Mouse (Mus musculus): ENCODE results near the gene Mmp15.
"Not testable (repeated sequence)": the region's sequence is repeated elsewhere in the genome, so short reads cannot be mapped to it uniquely, and the experiment has no call there.

The Mmp15 gene

GRCm38 (mm10) chr8:95378928-95379327 lies 26.9 kb downstream of the Mmp15 start:
- not testable (repeated sequence) for DNase-seq

- no peak for DNase-seq
These were observed 28.9 kb downstream of the Mmp15 start for GRCm38 (mm10) chr8:95380953-95381352.

GRCm38 (mm10) chr8:95381595-95381994 lies 29.5 kb downstream of the Mmp15 start:
- no peak for DNase-seq

- DNase-seq = no peak
These were observed 32.4 kb downstream of the Mmp15 start for GRCm38 (mm10) chr8:95384501-95384900.

GRCm38 (mm10) chr8:95386037-95386436 lies 34.0 kb downstream of the Mmp15 start:
- no peak for DNase-seq

- DNase-seq = no peak
These were observed 35.2 kb downstream of the Mmp15 start for GRCm38 (mm10) chr8:95387221-95387620.

GRCm38 (mm10) chr8:95387936-95388335 lies 35.9 kb downstream of the Mmp15 start:
- DNase-seq = no peak

GRCm38 (mm10) chr8:95390312-95390711 lies 38.2 kb downstream of the Mmp15 start:
- DNase-seq = no peak

GRCm38 (mm10) chr8:95391101-95391500 lies 39.0 kb downstream of the Mmp15 start:
- DNase-seq = no peak

GRCm38 (mm10) chr8:95392604-95393003 lies 40.5 kb downstream of the Mmp15 start:
- no peak for DNase-seq

- DNase-seq = no peak
These were observed 43.3 kb downstream of the Mmp15 start for GRCm38 (mm10) chr8:95395186-95395918.

- no peak for DNase-seq
These were observed 44.7 kb downstream of the Mmp15 start for GRCm38 (mm10) chr8:95396752-95397151.

GRCm38 (mm10) chr8:95397201-95397600 lies 45.1 kb downstream of the Mmp15 start:
- DNase-seq = no peak

- no peak for DNase-seq
These were observed 47.1 kb downstream of the Mmp15 start for GRCm38 (mm10) chr8:95399131-95399530.

GRCm38 (mm10) chr8:95401091-95401490 lies 49.0 kb downstream of the Mmp15 start:
- no peak for DNase-seq

- DNase-seq = no peak
These were observed 57.5 kb downstream of the Mmp15 start for GRCm38 (mm10) chr8:95409518-95409917.

- no peak for DNase-seq
These were observed 59.4 kb downstream of the Mmp15 start for GRCm38 (mm10) chr8:95411309-95411972.

GRCm38 (mm10) chr8:95422193-95422810 lies 70.2 kb downstream of the Mmp15 start:
- DNase-seq = no peak

Data from cerebellum, adult 11 months (tissue).